Mouse (Mus musculus): ENCODE data around the gene Mdm4. TPM values are rescaled to one million over a fixed set of nuclear protein-coding genes. Genes with fewer than 3 reads are reported as not detected.

Mdm4 gene
- polyA plus RNA-seq, 1 experiment = 147 TPM

DNA sequence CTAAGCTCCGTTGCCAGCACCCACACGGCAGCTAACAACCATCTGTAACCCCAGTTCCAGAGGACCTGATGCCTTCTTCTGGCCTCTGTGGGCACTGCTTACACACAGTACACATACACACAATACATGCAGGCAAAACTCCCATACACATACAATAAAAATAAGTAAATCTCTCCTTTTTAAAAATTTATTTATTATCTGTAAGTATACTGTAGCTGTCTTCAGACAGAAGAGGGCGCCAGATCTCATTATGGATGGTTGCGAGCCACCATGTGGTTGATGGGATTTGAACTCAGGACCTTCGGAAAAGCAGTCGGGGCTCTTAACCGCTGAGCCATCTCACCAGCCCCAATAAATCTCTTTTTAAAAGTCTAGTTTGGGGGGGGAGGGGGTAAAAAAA is 9.0 kb downstream of the Mdm4 start:
- H3K27me3 ChIP-seq (ENCODE audit: control insufficient read depth, insufficient read depth, low read length) = no peaks in the 10 kb centered on the region
- no peak overlapping the region for H3K27ac ChIP-seq (ENCODE audit: control insufficient read depth, insufficient read depth, low read length)
- no peak overlapping the region for H3K4me3 ChIP-seq (ENCODE audit: control insufficient read depth, insufficient read depth, low read length)
- H3K36me3 ChIP-seq (ENCODE audit: control insufficient read depth, insufficient read depth, low read length) = peaks cover 23% of the 10 kb centered on the region
- H3K4me1 ChIP-seq (replicated peaks; ENCODE audit: control insufficient read depth, insufficient read depth, low read length) = peaks cover 7% of the 10 kb centered on the region
- TF ChIP-seq POLR2A (IDR thresholded peaks at IDR 0.05; ENCODE audit: control insufficient read depth, extremely low read depth, insufficient read depth, low read length, poor library complexity) (no peak), CTCF (IDR thresholded peaks at IDR 0.05; ENCODE audit: borderline replicate concordance, control insufficient read depth, extremely low read depth, insufficient read depth, low read length, poor library complexity) (no peak)
- DNase-seq = no peak
- WGBS = 97% methylated on average over 7 of the region's 7 CpGs

DNA sequence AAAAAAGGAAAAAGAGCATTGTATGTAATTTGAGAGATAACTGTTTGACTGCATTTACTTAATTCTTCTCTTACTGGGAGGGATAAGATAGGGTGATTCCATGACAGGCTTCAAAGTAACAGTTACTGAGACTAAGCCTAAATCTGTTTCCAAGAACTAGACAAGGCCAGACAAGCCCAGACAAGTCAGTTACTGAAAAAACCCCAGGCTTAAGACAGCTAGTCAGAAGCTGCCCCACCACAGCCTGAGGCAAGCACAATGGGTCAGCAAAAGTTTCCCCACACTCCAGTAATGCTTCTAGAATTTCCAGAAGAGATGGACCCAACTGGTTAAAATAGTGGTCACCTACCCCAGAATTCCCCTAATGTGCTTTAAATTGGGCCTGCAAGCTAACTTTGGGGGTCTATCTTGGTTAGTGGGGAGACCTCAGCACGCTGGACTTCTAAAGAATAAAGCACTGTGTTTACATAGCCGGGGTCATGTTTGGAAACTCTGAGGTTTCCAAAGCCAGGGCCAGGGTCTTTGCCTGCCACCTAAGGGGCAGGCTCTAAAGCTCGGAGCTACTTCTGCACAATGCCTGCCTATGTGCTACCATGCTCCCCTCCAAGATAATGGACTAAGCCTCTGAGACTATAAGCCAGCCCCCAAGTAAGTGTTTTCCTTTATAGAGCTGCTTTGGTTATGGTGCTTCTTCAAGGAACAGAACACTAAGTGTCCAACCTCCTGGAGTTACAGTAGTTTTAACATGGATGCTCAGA is 10.0 kb downstream of the Mdm4 start:
- Histone ChIP-seq H3K4me3 (ENCODE audit: control insufficient read depth, insufficient read depth, low read length) (no peak overlapping the region), H3K27me3 (ENCODE audit: control insufficient read depth, insufficient read depth, low read length) (no peaks in the 10 kb centered on the region), H3K27ac (ENCODE audit: control insufficient read depth, insufficient read depth, low read length) (peak overlapping the region; percentile 7; the same call in 1 of the 2 replicates), H3K4me1 (replicated peaks; ENCODE audit: control insufficient read depth, insufficient read depth, low read length) (peaks cover 7% of the 10 kb centered on the region), H3K36me3 (ENCODE audit: control insufficient read depth, insufficient read depth, low read length) (peaks cover 28% of the 10 kb centered on the region)
- no peak for TF ChIP-seq POLR2A (IDR thresholded peaks at IDR 0.05; ENCODE audit: control insufficient read depth, extremely low read depth, insufficient read depth, low read length, poor library complexity)
- TF ChIP-seq CTCF (IDR thresholded peaks at IDR 0.05; ENCODE audit: borderline replicate concordance, control insufficient read depth, extremely low read depth, insufficient read depth, low read length, poor library complexity) = no peak
- 90% methylated on average over 3 of the region's 3 CpGs for whole genome bisulfite sequencing
- DNase-seq = no peak

GRCm38 (mm10) chr1:133019312-133019711 is 11.0 kb downstream of the Mdm4 start:
- no peak for TF ChIP-seq POLR2A (IDR thresholded peaks at IDR 0.05; ENCODE audit: control insufficient read depth, extremely low read depth, insufficient read depth, low read length, poor library complexity)
- no peak for TF ChIP-seq CTCF (IDR thresholded peaks at IDR 0.05; ENCODE audit: borderline replicate concordance, control insufficient read depth, extremely low read depth, insufficient read depth, low read length, poor library complexity)
- peaks cover 7% of the 10 kb centered on the region for H3K4me1 ChIP-seq (replicated peaks; ENCODE audit: control insufficient read depth, insufficient read depth, low read length)
- no peak overlapping the region for H3K4me3 ChIP-seq (ENCODE audit: control insufficient read depth, insufficient read depth, low read length)
- no peaks in the 10 kb centered on the region for H3K27me3 ChIP-seq (ENCODE audit: control insufficient read depth, insufficient read depth, low read length)
- H3K27ac ChIP-seq (ENCODE audit: control insufficient read depth, insufficient read depth, low read length) = no peak overlapping the region
- H3K36me3 ChIP-seq (ENCODE audit: control insufficient read depth, insufficient read depth, low read length) = peaks cover 31% of the 10 kb centered on the region
- DNase-seq = no peak

DNA sequence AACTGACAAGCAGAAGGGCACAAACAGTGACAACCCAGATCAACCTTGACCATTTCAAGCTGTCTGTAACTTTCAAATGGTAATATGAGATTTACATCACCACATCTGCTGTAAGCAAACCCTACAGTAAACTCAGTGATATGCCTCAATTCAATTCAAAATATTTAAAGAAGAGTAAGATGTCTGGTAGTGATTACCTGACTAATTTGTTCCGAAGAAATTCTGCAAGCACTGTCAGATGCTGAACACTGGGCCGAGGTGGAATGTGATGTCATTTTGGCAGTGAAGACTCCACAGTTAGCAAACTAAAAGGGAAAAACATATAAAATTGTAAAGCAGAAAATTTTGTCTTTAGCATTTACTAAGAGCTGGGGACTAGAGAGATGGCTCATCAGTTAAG is 11.8 kb downstream of the Mdm4 start:
- Histone ChIP-seq H3K4me1 (replicated peaks; ENCODE audit: control insufficient read depth, insufficient read depth, low read length) (peaks cover 5% of the 10 kb centered on the region), H3K4me3 (ENCODE audit: control insufficient read depth, insufficient read depth, low read length) (no peak overlapping the region), H3K27me3 (ENCODE audit: control insufficient read depth, insufficient read depth, low read length) (no peaks in the 10 kb centered on the region), H3K27ac (ENCODE audit: control insufficient read depth, insufficient read depth, low read length) (no peak overlapping the region), H3K36me3 (ENCODE audit: control insufficient read depth, insufficient read depth, low read length) (peaks cover 34% of the 10 kb centered on the region)
- DNase-seq = no peak
- 96% methylated on average over 2 of the region's 2 CpGs for WGBS
- no peak for TF ChIP-seq POLR2A (IDR thresholded peaks at IDR 0.05; ENCODE audit: control insufficient read depth, extremely low read depth, insufficient read depth, low read length, poor library complexity)
- TF ChIP-seq CTCF (IDR thresholded peaks at IDR 0.05; ENCODE audit: borderline replicate concordance, control insufficient read depth, extremely low read depth, insufficient read depth, low read length, poor library complexity) = no peak

DNA sequence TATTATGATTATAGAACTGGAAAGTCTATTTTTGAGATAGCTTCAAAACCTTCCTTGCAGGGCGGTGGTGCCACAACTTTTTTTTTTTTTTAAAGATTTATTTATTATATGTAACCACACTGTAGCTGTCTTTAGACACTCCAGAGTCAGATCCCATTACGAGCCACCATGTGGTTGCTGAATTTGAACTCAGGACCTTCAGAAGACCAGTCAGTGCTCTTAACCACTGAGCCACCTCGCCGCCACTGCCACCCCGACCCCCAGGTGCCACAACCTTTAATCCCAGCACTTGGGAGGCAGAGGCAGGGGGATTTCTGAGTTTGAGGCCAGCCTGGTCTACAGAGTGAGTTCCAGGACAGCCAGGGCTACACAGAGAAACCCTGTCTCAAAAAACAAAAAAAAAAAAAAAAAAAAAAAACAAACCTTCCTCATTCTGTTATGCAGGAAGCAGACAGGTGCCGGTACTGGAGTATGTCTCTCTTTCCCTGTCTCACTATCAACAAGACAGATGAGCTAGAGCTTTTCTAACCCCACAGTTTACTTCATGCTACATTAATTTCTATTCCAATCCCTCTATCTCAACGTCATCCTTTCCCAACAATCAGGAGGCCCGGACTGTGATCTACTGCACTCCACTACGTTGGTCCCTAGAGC is 13.5 kb downstream of the Mdm4 start:
- WGBS = 97% methylated on average over 9 of the region's 9 CpGs
- DNase-seq = no peak
- H3K27ac ChIP-seq (ENCODE audit: control insufficient read depth, insufficient read depth, low read length) = no peak overlapping the region
- peaks cover 41% of the 10 kb centered on the region for H3K36me3 ChIP-seq (ENCODE audit: control insufficient read depth, insufficient read depth, low read length)
- TF ChIP-seq POLR2A (IDR thresholded peaks at IDR 0.05; ENCODE audit: control insufficient read depth, extremely low read depth, insufficient read depth, low read length, poor library complexity) = no peak
- no peak for TF ChIP-seq CTCF (IDR thresholded peaks at IDR 0.05; ENCODE audit: borderline replicate concordance, control insufficient read depth, extremely low read depth, insufficient read depth, low read length, poor library complexity)
- no peak overlapping the region for H3K4me3 ChIP-seq (ENCODE audit: control insufficient read depth, insufficient read depth, low read length)
- no peaks in the 10 kb centered on the region for H3K27me3 ChIP-seq (ENCODE audit: control insufficient read depth, insufficient read depth, low read length)
- peaks cover 5% of the 10 kb centered on the region for H3K4me1 ChIP-seq (replicated peaks; ENCODE audit: control insufficient read depth, insufficient read depth, low read length)

DNA sequence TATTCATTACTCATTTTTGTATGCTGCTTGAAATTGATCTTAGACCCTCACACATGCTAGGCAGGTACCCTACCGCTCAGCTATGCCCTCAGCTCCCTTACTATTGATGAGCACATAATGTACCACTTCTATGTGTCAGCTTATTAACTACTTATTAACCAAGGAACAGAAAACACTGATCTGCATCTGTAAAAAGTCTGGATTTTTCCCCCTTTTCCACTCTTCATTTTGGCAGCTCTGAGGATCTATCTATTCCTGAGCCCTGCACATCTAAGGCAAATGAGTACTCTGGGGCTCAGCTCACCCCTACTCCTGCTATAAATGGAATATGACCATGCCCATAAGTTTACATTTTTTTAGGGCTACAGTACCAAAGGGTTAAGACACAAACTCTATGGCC is 16.2 kb downstream of the Mdm4 start:
- H3K27me3 ChIP-seq (ENCODE audit: control insufficient read depth, insufficient read depth, low read length) = no peaks in the 10 kb centered on the region
- TF ChIP-seq POLR2A (IDR thresholded peaks at IDR 0.05; ENCODE audit: control insufficient read depth, extremely low read depth, insufficient read depth, low read length, poor library complexity) (no peak), CTCF (IDR thresholded peaks at IDR 0.05; ENCODE audit: borderline replicate concordance, control insufficient read depth, extremely low read depth, insufficient read depth, low read length, poor library complexity) (no peak)
- DNase-seq = no peak
- H3K4me1 ChIP-seq (replicated peaks; ENCODE audit: control insufficient read depth, insufficient read depth, low read length) = no peaks in the 10 kb centered on the region
- H3K27ac ChIP-seq (ENCODE audit: control insufficient read depth, insufficient read depth, low read length) = no peak overlapping the region
- H3K36me3 ChIP-seq (ENCODE audit: control insufficient read depth, insufficient read depth, low read length) = peaks cover 57% of the 10 kb centered on the region
- no peak overlapping the region for H3K4me3 ChIP-seq (ENCODE audit: control insufficient read depth, insufficient read depth, low read length)
- 91% methylated on average over 1 of the region's 1 CpGs for WGBS

Measured in thymus, adult 2 months (tissue).